Mouse (Mus musculus) forebrain, embryonic 14.5 days (tissue): Measurements from ENCODE around the gene Ncoa4. TPM values are rescaled to one million over a fixed set of nuclear protein-coding genes. Genes with fewer than 3 reads are reported as not detected.
"Not testable (repeated sequence)": the region's sequence is repeated elsewhere in the genome, so short reads cannot be mapped to it uniquely, and the experiment has no call there.

ENCODE experiments used
- ATAC-seq: fragments of 200-750 bp; cut with Nextera tagmentation; 2 replicates; pipeline ENCODE4 v1.8.0; 2017; ENCODE audit warnings: mild to moderate bottlenecking, moderate library complexity
- DNase-seq: peaks from one replicate; pipeline ENCODE4 v3.0.0-alpha.2; 2015; ENCODE audit warnings: low spot score
- H3K27ac ChIP-seq: fragments of 300-500 bp; sonication (generic); 2 replicates; pipeline ENCODE4 v1.5.1; 2014; ENCODE audit warnings: low read depth, mild to moderate bottlenecking, control low read depth, low read length, moderate library complexity
- H3K27me3 ChIP-seq: fragments of 300-500 bp; sonication (generic); replicated peaks from 2 replicates; pipeline ENCODE4 v1.6.1; 2014; ENCODE audit warnings: low read length, control low read depth, mixed read lengths; ENCODE audit not compliant: control insufficient read depth, insufficient read depth
- H3K36me3 ChIP-seq: fragments of 300-500 bp; sonication (generic); 2 replicates; pipeline ENCODE4 v1.6.1; 2014; ENCODE audit warnings: low read length, control low read depth; ENCODE audit not compliant: control insufficient read depth, insufficient read depth
- H3K4me1 ChIP-seq: fragments of 300-500 bp; sonication (generic); 2 replicates; pipeline ENCODE4 v1.6.1; 2014; ENCODE audit warnings: antibody characterized with exemption, low read length, control low read depth; ENCODE audit not compliant: control insufficient read depth, insufficient read depth
- H3K4me2 ChIP-seq: fragments of 300-500 bp; sonication (generic); 2 replicates; pipeline ENCODE4 v1.6.1; 2014; ENCODE audit warnings: mild to moderate bottlenecking, control low read depth, low read length
- H3K4me3 ChIP-seq: fragments of 300-500 bp; sonication (generic); 2 replicates; pipeline ENCODE4 v1.5.1; 2014; ENCODE audit warnings: low read depth, low read length, control low read depth
- H3K9ac ChIP-seq: fragments of 300-500 bp; sonication (generic); 2 replicates; pipeline ENCODE4 v1.6.1; 2014; ENCODE audit warnings: mild to moderate bottlenecking, low read length, control low read depth, moderate library complexity
- H3K9me3 ChIP-seq: fragments of 300-500 bp; sonication (generic); replicated peaks from 2 replicates; pipeline ENCODE4 v1.6.1; 2016; ENCODE audit warnings: low read length, control low read depth, mixed read lengths; ENCODE audit not compliant: control insufficient read depth
- WGBS: fragments of 180-500 bp; shearing (Covaris S2); extraction: QIAGEN DNeasy Blood & Tissue Kit; methylation state at CpG from one replicate; pipeline ENCODE4 v1.1.7; 2014; 5-methylcytosine and 5-hydroxymethylcytosine counted together
- polyA plus RNA-seq: library from polyadenylated mRNA; unstranded; fragments of >200 nt; fragmentation: Nextera tagmentation; extraction: Ambion mirVana; gene quantifications from 2 replicates; pipeline ENCODE4 v1.2.1, GENCODE M21; 2014

The Ncoa4 gene
- 137 and 145 TPM in 2 replicates for polyA plus RNA-seq

GRCm38 (mm10) chr14:32159690-32160246 lies at the start of gene Ncoa4:
Ncoa4 (plus strand) TSS chr14:32159865.
- peak within 1 kb of the TSS; percentile 99 for H3K9ac ChIP-seq
- under 1% methylated on average over 40 of the region's 40 CpGs for WGBS

GRCm38 (mm10) chr14:32112124-32112523 lies 47.5 kb upstream of the Ncoa4 start:
- not testable (repeated sequence) for H3K27ac ChIP-seq, DNase-seq, H3K27me3 ChIP-seq, H3K4me3 ChIP-seq, H3K4me1 ChIP-seq, ATAC-seq, H3K4me2 ChIP-seq, H3K9ac ChIP-seq, H3K36me3 ChIP-seq, H3K9me3 ChIP-seq
- 95% methylated on average over 10 of the region's 10 CpGs for WGBS

More at GRCm38 (mm10) chr14:32159690-32160246, at the start of gene Ncoa4:
- no peaks in the 10 kb centered on the region for H3K9me3 ChIP-seq
- H3K27ac ChIP-seq = peak within 1 kb of the TSS; percentile 75; the same call in 1 of the 2 replicates
- DNase-seq (peak; percentile 100), ATAC-seq (peak; percentile 98)
- no peaks in the 10 kb centered on the region for H3K27me3 ChIP-seq
- peak within 1 kb of the TSS; percentile 96 for H3K4me2 ChIP-seq
- H3K4me1 ChIP-seq = peaks cover 14% of the 10 kb centered on the region
- no peaks in the 10 kb centered on the region for H3K36me3 ChIP-seq
- H3K4me3 ChIP-seq = peak within 1 kb of the TSS; percentile 88

- H3K27ac ChIP-seq = no peak overlapping the region
- H3K4me2 ChIP-seq = no peak overlapping the region
- H3K27me3 ChIP-seq = no peaks in the 10 kb centered on the region
- WGBS = 78% methylated on average over 11 of the region's 11 CpGs
- ATAC-seq = no peak
- no peaks in the 10 kb centered on the region for H3K9me3 ChIP-seq
- DNase-seq = no peak
- H3K36me3 ChIP-seq = no peaks in the 10 kb centered on the region
- no peaks in the 10 kb centered on the region for H3K4me1 ChIP-seq
- H3K9ac ChIP-seq = no peak overlapping the region
- H3K4me3 ChIP-seq = no peak overlapping the region
Observed at GRCm38 (mm10) chr14:32120940-32121919, 38.4 kb upstream of the Ncoa4 start.

GRCm38 (mm10) chr14:32121920-32122315 lies 37.7 kb upstream of the Ncoa4 start:
- Histone ChIP-seq H3K9me3 (no peaks in the 10 kb centered on the region), H3K4me1 (no peaks in the 10 kb centered on the region), H3K4me3 (no peak overlapping the region), H3K36me3 (no peaks in the 10 kb centered on the region), H3K27ac (no peak overlapping the region), H3K9ac (no peak overlapping the region), H3K27me3 (no peaks in the 10 kb centered on the region), H3K4me2 (no peak overlapping the region)
- DNase-seq = peak; percentile 1
- 51% methylated on average over 2 of the region's 2 CpGs for WGBS
- no peak for ATAC-seq

- H3K27me3 ChIP-seq = no peaks in the 10 kb centered on the region
- no peak overlapping the region for H3K27ac ChIP-seq
- no peak overlapping the region for H3K4me2 ChIP-seq
- H3K4me1 ChIP-seq = no peaks in the 10 kb centered on the region
- 60% methylated on average over 3 of the region's 3 CpGs for WGBS
- no peaks in the 10 kb centered on the region for H3K9me3 ChIP-seq
- H3K9ac ChIP-seq = no peak overlapping the region
- no peak overlapping the region for H3K4me3 ChIP-seq
- H3K36me3 ChIP-seq = no peaks in the 10 kb centered on the region
- no peak for ATAC-seq
- DNase-seq = no peak
Observed at GRCm38 (mm10) chr14:32124261-32124660, 35.4 kb upstream of the Ncoa4 start.

- H3K27ac ChIP-seq, H3K27me3 ChIP-seq, H3K4me1 ChIP-seq, DNase-seq, H3K9ac ChIP-seq, H3K4me3 ChIP-seq, H3K4me2 ChIP-seq, H3K36me3 ChIP-seq, ATAC-seq, H3K9me3 ChIP-seq: not testable (repeated sequence)
- WGBS = 86% methylated on average over 5 of the region's 5 CpGs
Observed at GRCm38 (mm10) chr14:32125256-32125655, 34.4 kb upstream of the Ncoa4 start.

GRCm38 (mm10) chr14:32128409-32128808 lies 31.3 kb upstream of the Ncoa4 start:
- no peak for ATAC-seq
- no peak for DNase-seq
- H3K36me3 ChIP-seq = no peaks in the 10 kb centered on the region
- no peak overlapping the region for H3K4me2 ChIP-seq
- H3K9me3 ChIP-seq = no peaks in the 10 kb centered on the region
- H3K4me1 ChIP-seq = no peaks in the 10 kb centered on the region
- WGBS = 86% methylated on average over 5 of the region's 5 CpGs
- no peaks in the 10 kb centered on the region for H3K27me3 ChIP-seq
- no peak overlapping the region for H3K4me3 ChIP-seq
- H3K27ac ChIP-seq = no peak overlapping the region
- no peak overlapping the region for H3K9ac ChIP-seq

- H3K9ac ChIP-seq = no peak overlapping the region
- no peak overlapping the region for H3K4me2 ChIP-seq
- no peak overlapping the region for H3K27ac ChIP-seq
- no peaks in the 10 kb centered on the region for H3K36me3 ChIP-seq
- 92% methylated on average over 4 of the region's 4 CpGs for WGBS
- H3K4me3 ChIP-seq = no peak overlapping the region
- ATAC-seq = no peak
- H3K4me1 ChIP-seq = no peaks in the 10 kb centered on the region
- no peaks in the 10 kb centered on the region for H3K9me3 ChIP-seq
- H3K27me3 ChIP-seq = no peaks in the 10 kb centered on the region
- DNase-seq = no peak
Observed at GRCm38 (mm10) chr14:32131836-32132235, 27.8 kb upstream of the Ncoa4 start.

- Histone ChIP-seq H3K36me3 (no peaks in the 10 kb centered on the region), H3K27ac (no peak overlapping the region), H3K4me1 (no peaks in the 10 kb centered on the region), H3K4me3 (no peak overlapping the region), H3K9ac (no peak overlapping the region), H3K27me3 (no peaks in the 10 kb centered on the region), H3K9me3 (no peaks in the 10 kb centered on the region), H3K4me2 (no peak overlapping the region)
- no peak for DNase-seq
- no peak for ATAC-seq
- 76% methylated on average over 2 of the region's 2 CpGs for WGBS
Observed at GRCm38 (mm10) chr14:32134293-32134692, 25.4 kb upstream of the Ncoa4 start.
